Mouse (Mus musculus): Measurements from ENCODE around the gene Lysmd1. TPM values are rescaled to one million over a fixed set of nuclear protein-coding genes. Genes with fewer than 3 reads are reported as not detected.
A peak's percentile ranks its signal among the peaks of the same experiment; 100 is the strongest.

Lysmd1 gene
- polyA plus RNA-seq, 1 experiment from 2014 or later = 8.0 TPM

DNA sequence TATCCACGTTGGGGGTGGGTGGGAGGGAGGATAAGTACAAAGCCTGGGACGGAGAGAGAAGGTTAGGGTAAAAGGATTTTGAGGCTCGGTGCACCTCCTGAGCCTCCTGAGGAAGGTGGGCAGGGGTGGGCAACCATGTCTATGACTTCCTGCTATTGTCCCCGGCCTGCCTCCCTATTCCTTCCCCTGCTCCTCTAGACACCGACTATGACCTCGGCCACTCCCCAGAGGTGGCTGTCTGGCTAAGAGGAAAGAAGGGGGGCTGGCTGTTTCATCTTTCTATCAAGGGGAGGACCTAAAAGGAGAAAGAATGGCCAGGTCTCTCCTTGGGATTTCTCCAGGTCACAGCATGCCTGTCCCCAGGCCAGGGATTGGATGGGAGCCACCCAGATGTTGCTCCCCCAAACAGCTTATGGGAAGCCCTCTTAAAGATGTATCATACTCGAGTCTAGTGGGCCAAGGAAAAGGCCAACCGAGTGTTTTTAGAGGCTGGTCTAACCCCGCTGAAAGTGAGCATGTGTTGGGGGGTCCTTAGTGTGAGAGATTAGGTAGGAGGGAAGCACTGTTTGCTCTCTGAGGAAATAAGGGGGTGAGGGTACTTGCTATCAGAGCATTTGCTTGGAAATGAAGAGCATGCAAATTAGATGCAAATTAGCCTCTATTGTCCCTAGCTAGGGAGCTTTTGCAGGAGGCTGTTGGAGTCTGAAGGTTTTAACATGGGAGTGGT lies 27.9 kb downstream of the Lysmd1 start:
- Histone ChIP-seq H3K9ac (ENCODE audit: low read length) (peak overlapping the region; percentile 71), H3K27ac (ENCODE audit: low read depth) (no peak overlapping the region), H3K36me3 (ENCODE audit: control insufficient read depth, insufficient read depth, low read length) (peaks cover 9% of the 10 kb centered on the region), H3K4me1 (replicated peaks; ENCODE audit: control insufficient read depth, insufficient read depth, low read length) (peaks cover 28% of the 10 kb centered on the region), H3K9me3 (ENCODE audit: control insufficient read depth, low read length) (no peaks in the 10 kb centered on the region), H3K27me3 (replicated peaks; ENCODE audit: control insufficient read depth, insufficient read depth, low read length) (no peaks in the 10 kb centered on the region), H3K4me2 (ENCODE audit: low read length) (peak overlapping the region; percentile 71), H3K4me3 (ENCODE audit: low read depth, low read length) (peak overlapping the region; percentile 86)
- DNase-seq (ENCODE audit: low spot score) (peak; percentile 59), ATAC-seq (replicated peaks; ENCODE audit: low FRiP score, low TSS enrichment, low read depth) (no peak)
- WGBS = 13% methylated on average over 9 of the region's 9 CpGs

DNA sequence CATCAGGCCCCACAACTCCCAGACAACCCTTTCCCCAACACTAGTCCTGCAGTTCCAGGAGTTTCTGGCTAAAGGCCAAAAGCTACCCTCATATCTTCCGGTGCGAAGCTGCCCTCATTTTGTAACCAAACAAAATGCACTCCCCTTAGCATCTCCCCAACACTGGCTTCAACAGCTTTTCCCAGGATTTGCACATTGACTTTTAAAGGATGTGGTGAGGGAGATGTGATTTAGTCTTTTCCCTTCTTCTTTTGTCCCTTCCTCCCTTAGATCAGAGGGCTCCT lies 28.4 kb downstream of the Lysmd1 start:
- Histone ChIP-seq H3K4me1 (replicated peaks; ENCODE audit: control insufficient read depth, insufficient read depth, low read length) (peaks cover 28% of the 10 kb centered on the region), H3K27me3 (replicated peaks; ENCODE audit: control insufficient read depth, insufficient read depth, low read length) (no peaks in the 10 kb centered on the region), H3K4me3 (ENCODE audit: low read depth, low read length) (no peak overlapping the region), H3K4me2 (ENCODE audit: low read length) (peak overlapping the region; percentile 71), H3K27ac (ENCODE audit: low read depth) (no peak overlapping the region), H3K9ac (ENCODE audit: low read length) (no peak overlapping the region), H3K36me3 (ENCODE audit: control insufficient read depth, insufficient read depth, low read length) (peaks cover 14% of the 10 kb centered on the region), H3K9me3 (ENCODE audit: control insufficient read depth, low read length) (no peaks in the 10 kb centered on the region)
- 45% methylated on average over 2 of the region's 2 CpGs for WGBS
- ATAC-seq (replicated peaks; ENCODE audit: low FRiP score, low TSS enrichment, low read depth) (no peak), DNase-seq (ENCODE audit: low spot score) (no peak)

DNA sequence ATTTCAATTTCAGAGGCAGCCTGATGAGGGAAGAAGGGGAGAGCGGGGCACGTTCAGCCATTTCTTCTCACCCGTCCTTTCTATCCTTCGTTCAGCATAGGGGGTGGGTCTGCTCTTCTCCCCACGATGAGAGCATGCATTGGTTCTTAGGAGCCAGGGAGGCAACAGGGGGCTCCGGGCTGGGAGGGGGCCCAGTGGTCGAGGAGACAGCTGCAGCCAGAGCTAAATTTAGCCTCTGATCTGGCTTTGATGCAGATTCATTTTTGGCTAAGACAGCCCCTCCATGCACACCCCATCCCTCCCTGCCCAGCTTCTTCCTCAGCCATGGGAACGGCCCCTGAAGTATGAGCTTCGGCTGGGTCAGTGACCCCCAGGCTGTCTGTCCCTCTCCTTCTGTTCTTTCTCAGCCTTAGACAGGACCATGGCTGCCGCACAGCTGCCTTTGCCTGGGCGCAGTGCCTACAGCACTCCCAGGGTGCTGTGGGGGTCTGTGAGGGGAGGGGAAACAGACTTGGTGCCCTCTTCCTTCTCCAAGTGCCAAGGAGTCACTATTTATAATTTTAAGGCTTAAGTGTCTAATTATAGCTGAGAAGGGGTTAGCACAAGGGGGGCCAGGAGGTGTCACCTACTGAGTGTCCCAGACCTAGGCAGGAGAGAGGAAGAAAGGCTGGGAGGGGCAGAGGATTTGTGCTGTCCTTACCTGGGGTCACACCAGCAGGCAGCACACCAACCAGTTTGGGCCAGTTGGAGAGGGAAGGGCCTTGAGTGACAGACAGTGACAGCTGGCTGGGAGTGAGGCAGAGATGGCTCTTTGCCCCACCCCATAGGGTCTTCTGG lies 29.7 kb downstream of the Lysmd1 start:
- WGBS = 47% methylated on average over 11 of the region's 11 CpGs
- no peak overlapping the region for H3K4me2 ChIP-seq (ENCODE audit: low read length)

DNA sequence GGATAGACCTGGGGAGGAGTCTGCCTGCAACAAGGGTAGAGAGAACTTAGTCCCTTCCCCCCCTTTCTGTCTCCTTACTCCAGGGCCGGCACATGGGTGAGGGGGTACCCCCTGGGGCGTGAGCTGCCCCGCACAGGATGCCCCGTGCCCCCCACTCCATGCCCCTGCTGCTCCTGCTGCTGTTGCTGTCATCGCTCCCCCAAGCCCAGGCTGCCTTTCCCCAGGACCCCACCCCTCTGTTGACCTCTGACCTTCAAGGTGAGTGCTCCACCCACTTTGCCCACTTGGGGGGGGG lies 30.3 kb downstream of the Lysmd1 start:
- no peaks in the 10 kb centered on the region for H3K27me3 ChIP-seq (replicated peaks; ENCODE audit: control insufficient read depth, insufficient read depth, low read length)
- WGBS = 76% methylated on average over 4 of the region's 5 CpGs
- H3K27ac ChIP-seq (ENCODE audit: low read depth) = no peak overlapping the region
- H3K9me3 ChIP-seq (ENCODE audit: control insufficient read depth, low read length) = no peaks in the 10 kb centered on the region
- H3K4me3 ChIP-seq (ENCODE audit: low read depth, low read length) = no peak overlapping the region
- peaks cover 28% of the 10 kb centered on the region for H3K4me1 ChIP-seq (replicated peaks; ENCODE audit: control insufficient read depth, insufficient read depth, low read length)
- H3K36me3 ChIP-seq (ENCODE audit: control insufficient read depth, insufficient read depth, low read length) = peaks cover 23% of the 10 kb centered on the region
- H3K9ac ChIP-seq (ENCODE audit: low read length) = no peak overlapping the region
- DNase-seq (ENCODE audit: low spot score) (no peak), ATAC-seq (replicated peaks; ENCODE audit: low FRiP score, low TSS enrichment, low read depth) (no peak)
- no peak overlapping the region for H3K4me2 ChIP-seq (ENCODE audit: low read length)

More for the DNA sequence above, 29.7 kb downstream of the Lysmd1 start:
- Histone ChIP-seq H3K4me3 (ENCODE audit: low read depth, low read length) (no peak overlapping the region), H3K27me3 (replicated peaks; ENCODE audit: control insufficient read depth, insufficient read depth, low read length) (no peaks in the 10 kb centered on the region), H3K27ac (ENCODE audit: low read depth) (no peak overlapping the region), H3K36me3 (ENCODE audit: control insufficient read depth, insufficient read depth, low read length) (peaks cover 19% of the 10 kb centered on the region), H3K9ac (ENCODE audit: low read length) (no peak overlapping the region), H3K9me3 (ENCODE audit: control insufficient read depth, low read length) (no peaks in the 10 kb centered on the region), H3K4me1 (replicated peaks; ENCODE audit: control insufficient read depth, insufficient read depth, low read length) (peaks cover 28% of the 10 kb centered on the region)
- ATAC-seq (replicated peaks; ENCODE audit: low FRiP score, low TSS enrichment, low read depth) = no peak
- DNase-seq (ENCODE audit: low spot score) = no peak

DNA sequence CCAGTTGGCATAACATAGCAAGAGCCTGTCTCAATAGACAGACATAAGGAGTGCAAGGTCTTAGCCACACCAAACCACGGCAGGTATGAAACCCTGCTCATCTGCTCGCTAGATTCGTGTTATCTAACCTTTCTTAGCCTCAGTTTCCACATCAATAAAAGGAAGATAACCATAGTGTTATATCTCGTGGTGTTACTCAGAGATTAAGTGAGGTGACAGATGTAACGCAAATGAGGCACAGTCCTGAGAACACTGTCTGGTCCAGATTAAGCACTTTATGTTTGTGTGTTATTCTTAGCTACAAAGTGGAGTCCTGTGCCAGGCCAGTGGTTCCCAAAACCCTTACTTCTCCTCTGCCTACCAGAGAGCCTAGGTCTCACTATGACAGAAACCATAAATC lies 31.0 kb downstream of the Lysmd1 start:
- Histone ChIP-seq H3K27ac (ENCODE audit: low read depth) (no peak overlapping the region), H3K4me2 (ENCODE audit: low read length) (no peak overlapping the region), H3K27me3 (replicated peaks; ENCODE audit: control insufficient read depth, insufficient read depth, low read length) (no peaks in the 10 kb centered on the region), H3K9me3 (ENCODE audit: control insufficient read depth, low read length) (no peaks in the 10 kb centered on the region), H3K9ac (ENCODE audit: low read length) (no peak overlapping the region), H3K4me3 (ENCODE audit: low read depth, low read length) (no peak overlapping the region), H3K4me1 (replicated peaks; ENCODE audit: control insufficient read depth, insufficient read depth, low read length) (peaks cover 23% of the 10 kb centered on the region), H3K36me3 (ENCODE audit: control insufficient read depth, insufficient read depth, low read length) (peaks cover 30% of the 10 kb centered on the region)
- DNase-seq (ENCODE audit: low spot score) (no peak), ATAC-seq (replicated peaks; ENCODE audit: low FRiP score, low TSS enrichment, low read depth) (no peak)
- 81% methylated on average over 5 of the region's 5 CpGs for WGBS

DNA sequence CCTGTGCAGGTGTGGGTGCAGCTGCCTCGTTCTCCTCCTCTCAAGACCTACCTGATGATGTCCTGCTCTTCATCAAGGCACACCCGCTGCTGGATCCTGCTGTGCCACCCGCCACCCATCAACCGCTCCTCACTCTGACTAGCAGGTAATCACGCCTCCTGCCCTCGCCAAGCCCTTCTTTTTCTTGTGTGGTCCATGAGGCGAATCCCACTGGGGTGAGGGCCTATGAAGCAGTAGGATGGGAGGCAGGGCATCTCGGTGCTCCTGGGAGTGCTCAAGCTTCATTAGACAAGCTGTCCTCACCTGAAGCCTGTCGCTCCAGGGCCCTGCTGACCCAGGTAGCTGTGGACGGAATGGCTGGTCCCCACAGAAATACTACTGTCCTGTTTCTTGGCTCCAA lies 36.1 kb downstream of the Lysmd1 start:
- H3K27ac ChIP-seq (ENCODE audit: low read depth) = no peak overlapping the region
- DNase-seq (ENCODE audit: low spot score) = no peak
- ATAC-seq (replicated peaks; ENCODE audit: low FRiP score, low TSS enrichment, low read depth) = no peak
- no peak overlapping the region for H3K4me2 ChIP-seq (ENCODE audit: low read length)
- no peak overlapping the region for H3K9ac ChIP-seq (ENCODE audit: low read length)
- H3K4me3 ChIP-seq (ENCODE audit: low read depth, low read length) = no peak overlapping the region
- H3K9me3 ChIP-seq (ENCODE audit: control insufficient read depth, low read length) = no peaks in the 10 kb centered on the region
- H3K27me3 ChIP-seq (replicated peaks; ENCODE audit: control insufficient read depth, insufficient read depth, low read length) = peaks cover 34% of the 10 kb centered on the region
- peaks cover 58% of the 10 kb centered on the region for H3K36me3 ChIP-seq (ENCODE audit: control insufficient read depth, insufficient read depth, low read length)
- WGBS = 90% methylated on average over 10 of the region's 10 CpGs
- H3K4me1 ChIP-seq (replicated peaks; ENCODE audit: control insufficient read depth, insufficient read depth, low read length) = no peaks in the 10 kb centered on the region; the same call in 1 of the 2 replicates

DNA sequence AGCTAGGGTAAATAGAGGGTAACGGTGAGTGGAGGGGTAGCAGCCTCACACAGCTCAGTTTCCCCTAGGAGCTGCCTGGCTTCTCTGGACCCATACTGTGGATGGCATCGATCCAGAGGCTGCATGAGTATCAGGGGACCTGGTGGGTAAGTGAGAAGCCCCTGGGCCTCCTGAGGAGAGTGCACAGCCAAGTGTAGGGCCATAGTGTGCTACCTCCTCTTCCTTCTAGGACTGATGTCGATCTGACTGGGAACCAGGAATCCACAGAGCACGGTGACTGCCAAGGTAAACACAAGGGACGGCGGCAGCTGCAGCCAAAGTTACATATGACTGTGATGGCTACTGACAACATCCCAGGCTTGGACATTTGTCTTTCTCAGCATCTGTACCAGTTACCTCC lies 37.2 kb downstream of the Lysmd1 start:
- no peak for ATAC-seq (replicated peaks; ENCODE audit: low FRiP score, low TSS enrichment, low read depth)
- H3K4me1 ChIP-seq (replicated peaks; ENCODE audit: control insufficient read depth, insufficient read depth, low read length) = no peaks in the 10 kb centered on the region; the same call in 1 of the 2 replicates
- no peaks in the 10 kb centered on the region for H3K9me3 ChIP-seq (ENCODE audit: control insufficient read depth, low read length)
- no peak overlapping the region for H3K9ac ChIP-seq (ENCODE audit: low read length)
- WGBS = 78% methylated on average over 6 of the region's 6 CpGs
- peaks cover 34% of the 10 kb centered on the region for H3K27me3 ChIP-seq (replicated peaks; ENCODE audit: control insufficient read depth, insufficient read depth, low read length)
- H3K4me2 ChIP-seq (ENCODE audit: low read length) = no peak overlapping the region
- no peak for DNase-seq (ENCODE audit: low spot score)
- peaks cover 54% of the 10 kb centered on the region for H3K36me3 ChIP-seq (ENCODE audit: control insufficient read depth, insufficient read depth, low read length)
- no peak overlapping the region for H3K4me3 ChIP-seq (ENCODE audit: low read depth, low read length)
- no peak overlapping the region for H3K27ac ChIP-seq (ENCODE audit: low read depth)

DNA sequence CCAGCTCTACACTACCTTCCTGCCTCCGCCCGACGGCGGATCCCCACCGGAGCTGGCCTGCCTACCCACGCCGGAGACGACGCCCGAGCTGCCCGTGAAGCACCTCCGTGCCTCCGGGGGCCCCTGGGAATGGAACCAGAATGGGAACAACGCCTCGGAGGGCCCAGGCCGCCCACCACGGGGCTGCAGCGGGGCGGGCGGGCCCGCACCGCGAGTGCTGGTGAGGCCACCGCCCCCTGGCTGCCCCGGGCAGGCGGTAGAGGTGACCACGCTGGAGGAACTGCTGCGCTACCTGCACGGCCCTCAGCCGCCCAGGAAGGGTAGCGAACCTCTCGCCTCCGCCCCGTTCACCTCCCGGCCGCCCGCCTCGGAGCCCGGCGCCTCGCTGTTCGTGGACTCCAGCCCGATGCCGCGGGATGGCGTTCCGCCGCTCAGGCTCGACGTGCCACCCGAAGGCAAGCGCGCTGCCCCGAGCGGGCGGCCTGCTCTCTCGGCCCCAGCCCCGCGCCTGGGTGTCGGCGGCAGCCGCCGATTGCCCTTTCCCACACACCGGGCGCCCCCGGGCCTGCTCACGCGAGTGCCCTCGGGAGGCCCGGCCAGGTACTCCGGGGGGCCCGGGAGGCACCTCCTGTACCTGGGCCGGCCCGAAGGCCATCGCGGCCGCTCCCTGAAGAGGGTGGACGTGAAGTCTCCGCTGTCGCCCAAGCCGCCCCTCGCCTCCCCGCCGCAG lies 38.8 kb downstream of the Lysmd1 start:
- Histone ChIP-seq H3K27me3 (replicated peaks; ENCODE audit: control insufficient read depth, insufficient read depth, low read length) (peaks cover 34% of the 10 kb centered on the region), H3K27ac (ENCODE audit: low read depth) (no peak overlapping the region), H3K9me3 (ENCODE audit: control insufficient read depth, low read length) (no peaks in the 10 kb centered on the region), H3K4me1 (replicated peaks; ENCODE audit: control insufficient read depth, insufficient read depth, low read length) (no peaks in the 10 kb centered on the region; the same call in 1 of the 2 replicates), H3K4me3 (ENCODE audit: low read depth, low read length) (peak overlapping the region; percentile 28; the same call in 1 of the 2 replicates), H3K9ac (ENCODE audit: low read length) (no peak overlapping the region), H3K4me2 (ENCODE audit: low read length) (peak overlapping the region; percentile 49), H3K36me3 (ENCODE audit: control insufficient read depth, insufficient read depth, low read length) (peaks cover 40% of the 10 kb centered on the region)
- DNase-seq (ENCODE audit: low spot score) (peak; percentile 56), ATAC-seq (replicated peaks; ENCODE audit: low FRiP score, low TSS enrichment, low read depth) (no peak; the same call in 1 of the 2 replicates)
- 32% methylated on average over 78 of the region's 84 CpGs for whole genome bisulfite sequencing
